Mouse (Mus musculus) thymus, adult 2 months (tissue): Measurements from ENCODE around the gene Cntnap2.

Source experiments
- CTCF ChIP-seq: fragments of 200-500 bp; IDR thresholded peaks from 2 replicates; pipeline ENCODE4 v1.5.1; 2012; ENCODE audit warnings: mild to moderate bottlenecking, control low read depth, low read length, moderate library complexity, borderline replicate concordance; ENCODE audit not compliant: control insufficient read depth, poor library complexity, insufficient read depth; ENCODE audit errors: extremely low read depth
- POLR2A ChIP-seq: fragments of 200-500 bp; IDR thresholded peaks from 2 replicates; pipeline ENCODE4 v1.6.1; 2012; ENCODE audit warnings: mild to moderate bottlenecking, low read length, control low read depth, moderate library complexity; ENCODE audit not compliant: control insufficient read depth, poor library complexity, insufficient read depth; ENCODE audit errors: extremely low read depth

DNA sequence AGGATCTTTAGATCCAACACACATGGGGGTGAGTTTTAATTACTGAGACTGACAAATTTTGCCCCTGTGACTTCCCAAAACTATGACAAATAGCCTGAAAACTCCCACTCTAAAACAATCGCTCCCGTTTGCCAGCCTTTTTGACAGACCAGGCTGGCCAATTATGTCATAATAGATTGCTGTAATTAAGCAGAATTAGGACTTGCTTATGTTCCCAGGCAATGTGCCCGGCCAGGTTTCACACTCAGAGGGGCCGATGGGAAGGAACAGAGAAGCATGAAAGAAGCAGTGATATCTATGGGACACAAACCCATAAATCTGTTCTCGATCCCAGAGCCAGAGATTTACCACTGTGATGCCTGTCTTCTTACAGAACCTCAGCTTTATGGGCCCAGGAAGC lies 2264.7 kb downstream of the Cntnap2 start:
- TF ChIP-seq CTCF (no peak), POLR2A (no peak)
